Mouse (Mus musculus) midbrain, embryonic 11.5 days (tissue): ENCODE data around the gene Nectin2. TPM values are rescaled to one million over a fixed set of nuclear protein-coding genes. Genes with fewer than 3 reads are reported as not detected.

Experiments used
- ATAC-seq: fragments of 200-750 bp; cut with Nextera tagmentation; 2 replicates; pipeline ENCODE4 v1.8.0; 2017; ENCODE audit warnings: moderate TSS enrichment, moderate library complexity; ENCODE audit not compliant: low FRiP score
- DNase-seq: peaks from one replicate; pipeline ENCODE4 v3.0.0; 2015; ENCODE audit warnings: low spot score; ENCODE audit errors: missing footprints
- H3K27ac ChIP-seq: fragments of 300-500 bp; sonication (generic); 2 replicates; pipeline ENCODE4 v1.5.1; 2014; ENCODE audit warnings: low read depth, low read length
- H3K27me3 ChIP-seq: fragments of 300-500 bp; sonication (generic); 2 replicates; pipeline ENCODE4 v1.6.1; 2014; ENCODE audit warnings: mild to moderate bottlenecking, low read length, moderate library complexity, mixed read lengths; ENCODE audit not compliant: control insufficient read depth, insufficient read depth
- H3K36me3 ChIP-seq: fragments of 300-500 bp; sonication (generic); 2 replicates; pipeline ENCODE4 v1.6.1; 2014; ENCODE audit warnings: mild to moderate bottlenecking, low read length, moderate library complexity, mixed read lengths; ENCODE audit not compliant: control insufficient read depth, insufficient read depth
- H3K4me1 ChIP-seq: fragments of 300-500 bp; sonication (generic); 2 replicates; pipeline ENCODE4 v1.6.1; 2014; ENCODE audit warnings: low read length; ENCODE audit not compliant: control insufficient read depth, insufficient read depth
- H3K4me2 ChIP-seq: fragments of 300-500 bp; sonication (generic); 2 replicates; pipeline ENCODE4 v1.6.1; 2014; ENCODE audit warnings: mild to moderate bottlenecking, moderate library complexity
- H3K4me3 ChIP-seq: fragments of 300-500 bp; sonication (generic); 2 replicates; pipeline ENCODE4 v1.5.1; 2014; ENCODE audit warnings: low read depth, low read length
- H3K9ac ChIP-seq: fragments of 300-500 bp; sonication (generic); 2 replicates; pipeline ENCODE4 v1.6.1; 2014; ENCODE audit warnings: low read length
- H3K9me3 ChIP-seq: fragments of 300-500 bp; sonication (generic); 2 replicates; pipeline ENCODE4 v1.6.1; 2016; ENCODE audit warnings: low read length; ENCODE audit not compliant: control insufficient read depth
- WGBS: fragments of 180-500 bp; shearing (Covaris S2); extraction: QIAGEN DNeasy Blood & Tissue Kit; methylation state at CpG from one replicate; pipeline ENCODE4 v1.1.7; 2014; 5-methylcytosine and 5-hydroxymethylcytosine counted together
- polyA plus RNA-seq: library from polyadenylated mRNA; unstranded; fragments of >200 nt; fragmentation: Nextera tagmentation; extraction: Ambion mirVana; gene quantifications from 2 replicates; pipeline ENCODE4 v1.2.1, GENCODE M21; 2014

The Nectin2 gene
- polyA plus RNA-seq, 1 experiment from 2014 or later, result 52.8 TPM

- Histone ChIP-seq H3K4me3 (no peak overlapping the region), H3K27ac (no peak overlapping the region), H3K27me3 (no peaks in the 10 kb centered on the region), H3K4me1 (peaks cover 6% of the 10 kb centered on the region), H3K4me2 (no peak overlapping the region), H3K36me3 (peaks cover 3% of the 10 kb centered on the region; the same call in 1 of the 2 replicates), H3K9me3 (no peaks in the 10 kb centered on the region), H3K9ac (no peak overlapping the region)
- WGBS, result 93% methylated on average over 3 of the region's 3 CpGs
- ATAC-seq (no peak), DNase-seq (no peak)
Observed at GRCm38 (mm10) chr7:19738771-19739170, 11.5 kb downstream of the Nectin2 start.

GRCm38 (mm10) chr7:19736389-19737057 lies 13.8 kb downstream of the Nectin2 start:
- Histone ChIP-seq H3K9me3 (no peaks in the 10 kb centered on the region), H3K9ac (no peak overlapping the region), H3K4me2 (no peak overlapping the region), H3K4me3 (no peak overlapping the region), H3K4me1 (peaks cover 1% of the 10 kb centered on the region; the same call in 1 of the 2 replicates), H3K27me3 (no peaks in the 10 kb centered on the region), H3K36me3 (peaks cover 9% of the 10 kb centered on the region; the same call in 1 of the 2 replicates), H3K27ac (no peak overlapping the region)
- WGBS, result 94% methylated on average over 16 of the region's 16 CpGs
- ATAC-seq, result no peak
- no peak for DNase-seq

- Histone ChIP-seq H3K4me3 (no peak overlapping the region), H3K9ac (no peak overlapping the region), H3K27me3 (no peaks in the 10 kb centered on the region), H3K4me2 (no peak overlapping the region), H3K27ac (no peak overlapping the region), H3K36me3 (peaks cover 19% of the 10 kb centered on the region), H3K9me3 (no peaks in the 10 kb centered on the region), H3K4me1 (no peaks in the 10 kb centered on the region)
- WGBS, result 87% methylated on average over 10 of the region's 10 CpGs
- DNase-seq, result no peak
- ATAC-seq, result no peak
Observed at GRCm38 (mm10) chr7:19734178-19734666, 16.1 kb downstream of the Nectin2 start.

GRCm38 (mm10) chr7:19726541-19726940 lies 23.7 kb downstream of the Nectin2 start:
- DNase-seq (no peak), ATAC-seq (no peak)
- H3K36me3 ChIP-seq, result peaks cover 12% of the 10 kb centered on the region
- no peak overlapping the region for H3K9ac ChIP-seq
- no peak overlapping the region for H3K27ac ChIP-seq
- H3K4me1 ChIP-seq, result no peaks in the 10 kb centered on the region
- no peak overlapping the region for H3K4me3 ChIP-seq
- H3K9me3 ChIP-seq, result no peaks in the 10 kb centered on the region
- WGBS, result 96% methylated on average over 4 of the region's 4 CpGs
- no peak overlapping the region for H3K4me2 ChIP-seq
- no peaks in the 10 kb centered on the region for H3K27me3 ChIP-seq

DNA sequence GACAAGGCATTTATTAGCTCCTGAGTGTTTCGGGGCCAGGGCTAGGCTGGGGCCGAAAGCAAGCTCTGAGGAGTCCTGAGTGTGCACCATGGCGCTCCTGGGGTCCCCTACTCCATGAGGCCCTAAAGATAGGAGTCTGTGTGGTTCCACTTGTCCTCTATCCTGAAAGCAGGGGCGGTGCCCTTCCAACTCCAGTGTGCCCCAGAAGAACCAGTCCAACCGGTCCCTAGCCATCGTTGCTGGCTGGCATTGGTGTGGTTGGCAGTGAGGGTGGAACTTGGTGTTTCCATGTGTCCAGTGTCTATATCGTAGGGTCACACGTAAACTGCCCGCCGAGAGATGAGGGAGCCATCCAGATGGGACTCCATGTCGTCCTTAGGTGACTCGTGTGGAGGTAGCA lies 26.1 kb downstream of the Nectin2 start:
- Histone ChIP-seq H3K9ac (no peak overlapping the region), H3K27ac (no peak overlapping the region), H3K4me3 (no peak overlapping the region), H3K27me3 (no peaks in the 10 kb centered on the region), H3K36me3 (peaks cover 2% of the 10 kb centered on the region), H3K9me3 (peaks cover 3% of the 10 kb centered on the region; the same call in 1 of the 2 replicates), H3K4me1 (no peaks in the 10 kb centered on the region), H3K4me2 (no peak overlapping the region)
- DNase-seq (no peak), ATAC-seq (no peak)
- 93% methylated on average over 12 of the region's 12 CpGs for WGBS

DNA sequence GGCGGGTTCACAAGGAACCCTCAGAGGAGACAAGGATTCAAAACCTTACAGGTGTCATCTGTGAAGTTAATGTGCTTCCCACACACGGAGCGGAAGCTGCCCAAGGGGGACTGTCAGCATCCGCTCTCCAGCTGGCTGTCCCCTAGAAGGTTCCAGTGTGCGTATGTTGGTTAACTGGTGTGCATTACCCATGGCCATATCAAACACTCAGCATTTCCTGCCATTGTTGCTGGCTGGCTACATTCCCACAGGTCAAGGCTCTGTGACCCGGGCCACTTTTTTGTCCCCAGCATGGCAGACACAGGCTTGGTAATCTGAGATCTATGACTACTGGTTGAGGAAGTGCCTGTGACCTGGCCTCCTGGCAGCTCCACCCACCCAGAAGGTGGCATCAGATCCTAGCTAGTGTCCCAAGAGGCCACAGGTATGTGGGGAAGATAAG lies 27.5 kb downstream of the Nectin2 start:
- 91% methylated on average over 6 of the region's 6 CpGs for WGBS
- H3K4me1 ChIP-seq, result no peaks in the 10 kb centered on the region

GRCm38 (mm10) chr7:19719200-19719599 lies 31.1 kb downstream of the Nectin2 start:
- Histone ChIP-seq H3K4me2 (no peak overlapping the region), H3K27me3 (no peaks in the 10 kb centered on the region), H3K36me3 (no peaks in the 10 kb centered on the region), H3K9me3 (peaks cover 3% of the 10 kb centered on the region; the same call in 1 of the 2 replicates), H3K4me3 (no peak overlapping the region), H3K27ac (no peak overlapping the region), H3K9ac (no peak overlapping the region), H3K4me1 (peaks cover 10% of the 10 kb centered on the region)
- 91% methylated on average over 4 of the region's 4 CpGs for WGBS
- ATAC-seq (no peak), DNase-seq (no peak)

More for the DNA sequence above, 27.5 kb downstream of the Nectin2 start:
- H3K9me3 ChIP-seq, result peaks cover 3% of the 10 kb centered on the region; the same call in 1 of the 2 replicates
- H3K4me3 ChIP-seq, result no peak overlapping the region
- no peak overlapping the region for H3K27ac ChIP-seq
- no peaks in the 10 kb centered on the region for H3K27me3 ChIP-seq
- DNase-seq (no peak), ATAC-seq (no peak)
- H3K9ac ChIP-seq, result no peak overlapping the region
- H3K4me2 ChIP-seq, result no peak overlapping the region
- H3K36me3 ChIP-seq, result peaks cover 2% of the 10 kb centered on the region

- peaks cover 3% of the 10 kb centered on the region; the same call in 1 of the 2 replicates for H3K9me3 ChIP-seq
- H3K27me3 ChIP-seq, result no peaks in the 10 kb centered on the region
- DNase-seq, result no peak
- H3K27ac ChIP-seq, result no peak overlapping the region
- H3K4me1 ChIP-seq, result peaks cover 12% of the 10 kb centered on the region
- no peak for ATAC-seq
- no peak overlapping the region for H3K4me3 ChIP-seq
- H3K9ac ChIP-seq, result no peak overlapping the region
- H3K4me2 ChIP-seq, result no peak overlapping the region
- WGBS, result 93% methylated on average over 5 of the region's 5 CpGs
- no peaks in the 10 kb centered on the region for H3K36me3 ChIP-seq
Observed at GRCm38 (mm10) chr7:19718297-19718952, 31.9 kb downstream of the Nectin2 start.

GRCm38 (mm10) chr7:19717346-19717745 lies 32.9 kb downstream of the Nectin2 start:
- 93% methylated on average over 4 of the region's 4 CpGs for WGBS
- peaks cover 12% of the 10 kb centered on the region for H3K4me1 ChIP-seq
- no peak for DNase-seq
- H3K36me3 ChIP-seq, result no peaks in the 10 kb centered on the region
- H3K9ac ChIP-seq, result no peak overlapping the region
- no peak overlapping the region for H3K4me2 ChIP-seq
- no peaks in the 10 kb centered on the region for H3K27me3 ChIP-seq
- peaks cover 3% of the 10 kb centered on the region; the same call in 1 of the 2 replicates for H3K9me3 ChIP-seq
- no peak overlapping the region for H3K27ac ChIP-seq
- ATAC-seq, result no peak
- H3K4me3 ChIP-seq, result no peak overlapping the region
